Mouse (Mus musculus): ENCODE measurements at regions not wholly inside any gene's neighbourhood (a gene's known extent, or its start where the extent isn't known, plus 50 kb on each side); places are given as distances from the start of the nearest gene placed in this dataset.
A peak's percentile ranks its signal among the peaks of the same experiment; 100 is the strongest.

DNA sequence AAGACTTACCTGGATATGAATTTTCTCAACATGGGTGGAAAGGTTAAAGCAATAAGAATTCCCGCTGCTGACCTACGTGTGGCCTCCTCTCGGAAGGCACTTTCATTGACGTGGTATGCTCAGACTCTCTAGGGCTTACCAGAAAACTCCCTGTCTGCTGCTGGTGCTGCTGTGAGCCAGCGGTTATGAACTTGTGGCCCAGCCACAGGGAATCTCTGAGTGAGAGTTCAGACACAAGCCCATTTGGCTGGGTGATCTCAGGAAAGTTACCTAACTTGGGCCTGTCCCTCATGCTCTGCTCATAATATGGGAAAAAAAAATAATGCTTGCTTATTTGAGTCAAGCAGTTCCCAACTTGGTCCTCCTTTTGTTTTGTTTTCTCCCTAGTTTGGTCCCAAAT lies 459.5 kb upstream of the Adamts5 start:
- H3K9me3 ChIP-seq (ENCODE audit: control insufficient read depth, low read length), result no peaks in the 10 kb centered on the region
- ATAC-seq (ENCODE audit: low FRiP score, low read depth), result no peak
- no peaks in the 10 kb centered on the region for H3K36me3 ChIP-seq (ENCODE audit: control insufficient read depth, insufficient read depth, low read length)
- no peak overlapping the region for H3K27ac ChIP-seq (replicated peaks; ENCODE audit: low read depth, low read length)
- H3K9ac ChIP-seq (ENCODE audit: low read depth, low read length, severe bottlenecking), result no peak overlapping the region
- WGBS, result 77% methylated on average over 5 of the region's 5 CpGs
- DNase-seq (ENCODE audit: low spot score), result no peak
- H3K4me1 ChIP-seq (ENCODE audit: control insufficient read depth, insufficient read depth, low read length), result no peaks in the 10 kb centered on the region
- TF ChIP-seq POLR2A (IDR thresholded peaks at IDR 0.05; ENCODE audit: borderline replicate concordance, extremely low read depth, insufficient read depth, insufficient read length), result no peak
- H3K27me3 ChIP-seq (ENCODE audit: control insufficient read depth, insufficient read depth, low read length), result no peaks in the 10 kb centered on the region
- no peak overlapping the region for H3K4me2 ChIP-seq (replicated peaks; ENCODE audit: low read depth, low read length, severe bottlenecking)
- no peak overlapping the region for H3K4me3 ChIP-seq (replicated peaks; ENCODE audit: low read length)

DNA sequence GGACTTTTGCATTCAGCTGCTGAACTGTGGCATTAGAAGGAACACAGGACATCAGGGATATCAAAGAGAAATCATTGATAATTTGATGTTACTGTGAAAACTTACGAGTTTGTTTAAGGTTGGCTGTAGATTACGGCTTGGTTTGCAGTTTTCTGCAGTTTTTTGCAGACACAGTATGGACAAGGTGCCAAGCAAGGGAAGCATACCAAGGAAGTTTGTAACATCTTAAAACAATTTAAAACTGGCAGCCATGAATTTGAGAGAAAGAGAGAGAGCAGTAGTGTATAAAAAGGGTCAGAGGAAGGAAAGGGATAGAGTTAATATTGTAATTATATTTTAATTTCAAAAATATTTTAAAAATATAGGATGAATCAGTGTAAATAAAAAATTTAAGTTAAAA lies 453.4 kb upstream of the Adamts5 start:
- Histone ChIP-seq H3K27me3 (ENCODE audit: control insufficient read depth, insufficient read depth, low read length) (no peaks in the 10 kb centered on the region), H3K36me3 (ENCODE audit: control insufficient read depth, insufficient read depth, low read length) (no peaks in the 10 kb centered on the region), H3K9me3 (ENCODE audit: control insufficient read depth, low read length) (no peaks in the 10 kb centered on the region), H3K9ac (ENCODE audit: low read depth, low read length, severe bottlenecking) (no peak overlapping the region), H3K4me1 (ENCODE audit: control insufficient read depth, insufficient read depth, low read length) (no peaks in the 10 kb centered on the region), H3K4me2 (replicated peaks; ENCODE audit: low read depth, low read length, severe bottlenecking) (no peak overlapping the region), H3K4me3 (replicated peaks; ENCODE audit: low read length) (no peak overlapping the region), H3K27ac (replicated peaks; ENCODE audit: low read depth, low read length) (no peak overlapping the region)
- ATAC-seq (ENCODE audit: low FRiP score, low read depth) (no peak), DNase-seq (ENCODE audit: low spot score) (no peak)
- WGBS, result 52% methylated on average over 2 of the region's 2 CpGs
- TF ChIP-seq POLR2A (IDR thresholded peaks at IDR 0.05; ENCODE audit: borderline replicate concordance, extremely low read depth, insufficient read depth, insufficient read length), result no peak

DNA sequence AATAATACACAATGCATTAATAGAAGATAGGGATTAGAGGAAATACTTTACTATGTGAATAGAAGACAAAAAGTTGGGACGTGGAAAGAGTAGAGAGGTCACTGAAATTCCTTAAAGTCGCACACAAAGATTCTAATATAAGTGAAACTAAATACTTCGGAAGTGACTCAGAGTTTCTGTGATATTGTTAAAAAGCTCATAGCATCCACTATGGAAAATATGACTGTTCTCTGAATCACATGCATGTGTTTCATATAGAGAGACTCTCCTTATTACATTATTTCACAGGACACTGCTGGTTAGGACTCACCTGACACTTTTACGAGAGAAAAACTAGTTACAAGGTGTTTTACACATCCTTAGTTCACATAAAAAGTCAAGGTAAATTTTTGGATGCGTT lies 446.1 kb upstream of the Adamts5 start:
- ATAC-seq (ENCODE audit: low FRiP score, low read depth) (no peak), DNase-seq (ENCODE audit: low spot score) (peak; percentile 34)
- no peak overlapping the region for H3K27ac ChIP-seq (replicated peaks; ENCODE audit: low read depth, low read length)
- H3K9ac ChIP-seq (ENCODE audit: low read depth, low read length, severe bottlenecking), result no peak overlapping the region
- H3K4me1 ChIP-seq (ENCODE audit: control insufficient read depth, insufficient read depth, low read length), result no peaks in the 10 kb centered on the region
- H3K36me3 ChIP-seq (ENCODE audit: control insufficient read depth, insufficient read depth, low read length), result no peaks in the 10 kb centered on the region
- no peak overlapping the region for H3K4me3 ChIP-seq (replicated peaks; ENCODE audit: low read length)
- no peaks in the 10 kb centered on the region for H3K9me3 ChIP-seq (ENCODE audit: control insufficient read depth, low read length)
- WGBS, result 55% methylated on average over 5 of the region's 5 CpGs
- TF ChIP-seq POLR2A (IDR thresholded peaks at IDR 0.05; ENCODE audit: borderline replicate concordance, extremely low read depth, insufficient read depth, insufficient read length), result no peak
- H3K4me2 ChIP-seq (replicated peaks; ENCODE audit: low read depth, low read length, severe bottlenecking), result no peak overlapping the region
- no peaks in the 10 kb centered on the region for H3K27me3 ChIP-seq (ENCODE audit: control insufficient read depth, insufficient read depth, low read length)

DNA sequence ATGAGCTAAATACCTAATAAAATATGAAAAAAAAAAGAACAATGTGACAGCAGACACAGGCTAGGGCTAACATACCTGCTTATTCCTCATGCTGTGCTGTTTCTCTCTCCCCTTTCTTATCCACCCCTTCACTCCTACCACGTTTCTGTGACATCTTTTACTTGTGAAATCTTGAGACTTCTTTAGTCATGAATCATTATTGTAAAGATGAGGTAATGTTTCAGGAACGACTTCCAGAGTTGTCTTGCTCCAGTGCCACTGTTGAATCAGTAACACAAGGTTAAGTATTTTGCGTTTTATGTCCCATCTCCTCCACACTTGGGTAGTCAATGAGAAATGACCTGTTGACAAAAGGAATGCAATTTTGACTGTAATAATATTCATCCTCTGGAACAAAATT lies 445.3 kb upstream of the Adamts5 start:
- 60% methylated on average over 3 of the region's 3 CpGs for WGBS
- H3K4me1 ChIP-seq (ENCODE audit: control insufficient read depth, insufficient read depth, low read length), result no peaks in the 10 kb centered on the region

DNA sequence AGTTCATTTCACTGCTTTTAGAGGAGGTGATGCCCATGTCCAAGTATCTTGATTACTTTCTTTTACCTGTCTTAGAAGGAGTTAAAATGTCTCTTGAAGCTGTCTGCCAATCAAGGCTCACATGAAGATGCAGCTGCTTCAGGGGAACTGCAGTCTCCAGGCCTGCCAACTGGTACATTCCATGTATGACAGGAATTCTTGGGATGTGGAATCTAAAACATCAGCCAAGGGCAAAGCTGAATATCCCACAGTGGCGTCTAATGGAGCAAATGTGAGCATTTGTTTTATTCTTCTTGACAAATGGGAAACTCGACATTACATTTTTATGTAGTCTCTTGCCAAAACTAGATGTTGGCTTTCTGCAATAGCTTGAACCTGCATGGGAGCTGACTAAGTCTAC lies 438.7 kb upstream of the Adamts5 start:
- WGBS, result 60% methylated on average over 2 of the region's 2 CpGs
- H3K27ac ChIP-seq (replicated peaks; ENCODE audit: low read depth, low read length), result no peak overlapping the region
- DNase-seq (ENCODE audit: low spot score), result peak; percentile 42

More for the DNA sequence above, 445.3 kb upstream of the Adamts5 start:
- no peaks in the 10 kb centered on the region for H3K27me3 ChIP-seq (ENCODE audit: control insufficient read depth, insufficient read depth, low read length)
- no peak overlapping the region for H3K27ac ChIP-seq (replicated peaks; ENCODE audit: low read depth, low read length)
- no peak for DNase-seq (ENCODE audit: low spot score)
- H3K9me3 ChIP-seq (ENCODE audit: control insufficient read depth, low read length), result no peaks in the 10 kb centered on the region
- H3K4me2 ChIP-seq (replicated peaks; ENCODE audit: low read depth, low read length, severe bottlenecking), result no peak overlapping the region
- no peaks in the 10 kb centered on the region for H3K36me3 ChIP-seq (ENCODE audit: control insufficient read depth, insufficient read depth, low read length)
- TF ChIP-seq POLR2A (IDR thresholded peaks at IDR 0.05; ENCODE audit: borderline replicate concordance, extremely low read depth, insufficient read depth, insufficient read length), result no peak
- no peak for ATAC-seq (ENCODE audit: low FRiP score, low read depth)
- no peak overlapping the region for H3K4me3 ChIP-seq (replicated peaks; ENCODE audit: low read length)
- H3K9ac ChIP-seq (ENCODE audit: low read depth, low read length, severe bottlenecking), result no peak overlapping the region

DNA sequence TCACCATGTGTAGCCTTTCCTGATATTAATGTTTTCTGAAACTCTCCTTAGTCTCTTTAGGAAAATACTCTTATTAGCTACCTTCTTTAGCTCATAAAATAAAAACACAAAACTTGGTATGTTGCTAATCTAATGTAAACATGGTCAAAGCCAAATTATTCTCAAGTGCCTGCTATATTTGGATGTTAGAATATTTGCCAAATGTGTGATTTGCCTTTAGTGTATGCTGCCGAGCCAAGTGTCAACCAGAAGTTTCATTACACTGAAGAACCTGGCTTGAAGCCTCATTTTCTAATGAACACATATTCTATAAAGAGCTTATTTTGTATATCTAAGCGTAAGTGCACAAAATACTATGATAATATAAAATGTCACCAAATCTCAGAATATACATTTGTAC lies 423.8 kb upstream of the Adamts5 start:
- DNase-seq (ENCODE audit: low spot score) (no peak), ATAC-seq (ENCODE audit: low FRiP score, low read depth) (no peak)
- Histone ChIP-seq H3K4me2 (replicated peaks; ENCODE audit: low read depth, low read length, severe bottlenecking) (no peak overlapping the region), H3K4me1 (ENCODE audit: control insufficient read depth, insufficient read depth, low read length) (no peaks in the 10 kb centered on the region), H3K27me3 (ENCODE audit: control insufficient read depth, insufficient read depth, low read length) (no peaks in the 10 kb centered on the region), H3K9ac (ENCODE audit: low read depth, low read length, severe bottlenecking) (no peak overlapping the region), H3K9me3 (ENCODE audit: control insufficient read depth, low read length) (no peaks in the 10 kb centered on the region), H3K4me3 (replicated peaks; ENCODE audit: low read length) (no peak overlapping the region), H3K27ac (replicated peaks; ENCODE audit: low read depth, low read length) (no peak overlapping the region), H3K36me3 (ENCODE audit: control insufficient read depth, insufficient read depth, low read length) (no peaks in the 10 kb centered on the region)
- 66% methylated on average over 2 of the region's 2 CpGs for WGBS
- TF ChIP-seq POLR2A (IDR thresholded peaks at IDR 0.05; ENCODE audit: borderline replicate concordance, extremely low read depth, insufficient read depth, insufficient read length), result no peak

More for the DNA sequence above, 438.7 kb upstream of the Adamts5 start:
- Histone ChIP-seq H3K9ac (ENCODE audit: low read depth, low read length, severe bottlenecking) (no peak overlapping the region), H3K4me3 (replicated peaks; ENCODE audit: low read length) (no peak overlapping the region), H3K36me3 (ENCODE audit: control insufficient read depth, insufficient read depth, low read length) (no peaks in the 10 kb centered on the region), H3K4me1 (ENCODE audit: control insufficient read depth, insufficient read depth, low read length) (no peaks in the 10 kb centered on the region), H3K9me3 (ENCODE audit: control insufficient read depth, low read length) (no peaks in the 10 kb centered on the region), H3K4me2 (replicated peaks; ENCODE audit: low read depth, low read length, severe bottlenecking) (no peak overlapping the region), H3K27me3 (ENCODE audit: control insufficient read depth, insufficient read depth, low read length) (no peaks in the 10 kb centered on the region)
- peak; percentile 53; the same call in 1 of the 2 replicates for ATAC-seq (ENCODE audit: low FRiP score, low read depth)
- no peak for TF ChIP-seq POLR2A (IDR thresholded peaks at IDR 0.05; ENCODE audit: borderline replicate concordance, extremely low read depth, insufficient read depth, insufficient read length)

All from limb, embryonic 14.5 days (tissue).